Mouse (Mus musculus) CD4-positive, CD25-positive, alpha-beta regulatory T cell, adult 4 months (primary cell): ENCODE data around the gene Ess2. TPM values are rescaled to one million over a fixed set of nuclear protein-coding genes. Genes with fewer than 3 reads are reported as not detected.

Experiments used
- ATAC-seq: one replicate; pipeline ENCODE4 v1.8.0; 2017
- polyA plus RNA-seq, 2 experiments: library from polyadenylated mRNA; unstranded; fragments of 100-300 nt; shearing (Covaris generic); gene quantifications; one replicate each; pipeline ENCODE4 v1.2.1; 2017

Gene Ess2
- polyA plus RNA-seq, 2 experiments from 2014 or later: 32.7 to 53.9 TPM

DNA sequence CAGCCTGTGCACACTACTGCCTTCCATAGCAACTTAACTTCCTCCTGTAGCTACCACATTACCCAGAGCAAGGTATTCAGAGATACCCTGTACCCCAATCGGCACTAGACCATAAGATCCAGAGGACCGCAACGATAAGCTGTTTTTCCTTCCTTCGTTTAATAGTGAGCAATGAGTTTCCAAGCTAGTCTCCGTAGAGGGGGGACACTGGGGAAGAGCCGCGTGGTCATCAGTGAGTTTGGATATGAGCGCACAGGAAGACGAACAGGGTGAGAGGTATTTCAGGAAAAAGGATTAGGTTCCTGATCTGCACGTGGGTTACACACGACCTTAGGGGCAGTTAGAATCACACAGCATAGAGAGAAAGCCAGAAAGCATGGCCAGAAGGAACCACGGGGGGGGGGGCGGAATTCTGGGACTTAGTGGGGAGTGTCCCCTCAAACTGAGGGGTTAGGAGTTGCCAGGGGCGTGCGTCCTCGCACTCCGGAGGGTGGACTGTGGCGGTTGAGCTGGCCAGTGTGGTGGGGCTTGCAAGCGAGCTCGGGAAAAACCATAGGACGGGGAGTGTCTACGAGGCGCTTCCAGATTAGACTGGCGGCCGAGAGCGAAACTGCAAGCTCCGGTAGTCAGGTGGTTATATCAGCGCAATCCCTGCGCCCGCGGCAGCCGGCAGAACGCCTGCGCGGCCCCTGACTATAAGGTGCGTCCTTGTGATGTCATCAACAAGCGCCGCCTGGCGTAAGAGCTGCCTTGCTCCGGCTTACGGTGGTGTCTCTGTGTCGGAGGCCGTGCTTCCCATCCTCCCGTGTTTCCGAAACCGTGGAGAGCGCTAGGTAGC, 10.4 kb upstream of the Ess2 start:
- ATAC-seq: peak; percentile 98

- ATAC-seq: no peak
Observed at GRCm38 (mm10) chr16:17920586-17920985, 9.4 kb upstream of the Ess2 start.

- ATAC-seq: no peak
Observed at GRCm38 (mm10) chr16:17914307-17915249, 3.4 kb upstream of the Ess2 start, which contains the start of gene Gsc2. Gene Gsc2, minus strand, starts transcription at chr16:17915059.

DNA sequence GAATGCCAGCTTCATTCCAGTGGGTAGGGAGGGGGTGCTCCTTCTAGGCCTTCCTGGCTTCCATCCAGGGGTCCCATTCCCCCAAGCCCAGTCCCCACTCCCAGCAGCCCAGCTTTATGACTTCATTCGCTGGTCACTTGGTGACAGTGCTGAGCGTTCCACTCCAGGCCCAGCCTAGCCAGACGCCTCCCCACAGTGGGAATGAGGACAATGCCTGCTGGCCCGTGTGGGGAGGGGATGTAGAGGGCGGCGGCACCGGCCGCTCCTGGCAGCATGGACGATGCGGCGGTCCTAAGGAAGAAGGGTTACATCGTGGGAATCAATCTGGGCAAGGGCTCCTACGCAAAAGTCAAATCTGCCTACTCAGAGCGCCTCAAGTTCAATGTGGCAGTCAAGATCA, 12.7 kb downstream of the Ess2 start, which contains the start of the genes Dgcr2 and Tssk2:
Dgcr2 (minus strand) TSS at position 101 of the 400 bp plus-strand sequence.
Tssk2 (plus strand) TSS at position 176 of the 400 bp plus-strand sequence.
- ATAC-seq: no peak

DNA sequence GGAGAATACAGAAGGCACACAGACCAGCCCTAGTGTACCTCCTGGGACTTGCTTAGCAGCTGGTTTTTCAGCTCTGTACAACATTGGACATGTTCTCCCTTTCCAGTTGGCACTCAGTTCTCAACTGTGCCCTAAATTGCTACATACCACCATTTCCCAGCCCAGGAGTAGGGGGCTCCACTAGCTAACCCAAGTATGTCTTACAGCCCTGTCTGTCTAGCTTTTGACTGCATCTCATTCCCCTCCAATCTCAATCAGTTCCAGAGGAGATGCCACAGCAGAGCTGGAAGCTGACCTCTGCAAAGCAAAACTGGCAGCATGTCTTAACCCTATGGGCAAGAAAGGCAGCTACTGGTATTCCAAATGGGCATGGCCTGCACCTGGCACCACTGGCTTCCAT, 15.1 kb downstream of the Ess2 start:
- ATAC-seq: no peak

GRCm38 (mm10) chr16:17893923-17894322, 17.2 kb downstream of the Ess2 start, which contains the start of gene Tssk1:
Gene Tssk1, plus strand, starts transcription at chr16:17894223.
- no peak for ATAC-seq

DNA sequence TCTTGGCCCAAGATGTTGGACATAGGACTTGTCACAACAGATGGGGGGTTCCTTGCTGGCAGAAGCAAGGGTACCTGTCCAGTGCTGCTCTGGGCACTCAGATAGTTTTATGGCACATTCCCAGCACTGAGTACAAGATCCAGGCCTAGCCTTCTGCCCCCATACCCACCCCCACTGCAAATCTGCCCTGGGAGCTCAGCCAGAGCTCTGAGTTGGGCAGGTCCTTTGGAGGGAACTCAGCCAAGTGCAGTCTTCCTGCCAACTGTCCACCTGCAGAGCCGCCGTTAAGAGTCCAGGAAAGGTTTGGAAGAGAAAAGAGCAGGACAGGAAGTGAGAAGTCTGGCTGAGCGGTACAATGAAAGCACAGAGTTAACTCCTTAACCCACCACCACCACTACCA, 18.5 kb downstream of the Ess2 start:
- no peak for ATAC-seq

- ATAC-seq: peak; percentile 94
Observed at GRCm38 (mm10) chr16:17891567-17891959, 19.6 kb downstream of the Ess2 start, which contains the start of gene Gm20518. Gene Gm20518, minus strand, starts transcription at chr16:17891671.

DNA sequence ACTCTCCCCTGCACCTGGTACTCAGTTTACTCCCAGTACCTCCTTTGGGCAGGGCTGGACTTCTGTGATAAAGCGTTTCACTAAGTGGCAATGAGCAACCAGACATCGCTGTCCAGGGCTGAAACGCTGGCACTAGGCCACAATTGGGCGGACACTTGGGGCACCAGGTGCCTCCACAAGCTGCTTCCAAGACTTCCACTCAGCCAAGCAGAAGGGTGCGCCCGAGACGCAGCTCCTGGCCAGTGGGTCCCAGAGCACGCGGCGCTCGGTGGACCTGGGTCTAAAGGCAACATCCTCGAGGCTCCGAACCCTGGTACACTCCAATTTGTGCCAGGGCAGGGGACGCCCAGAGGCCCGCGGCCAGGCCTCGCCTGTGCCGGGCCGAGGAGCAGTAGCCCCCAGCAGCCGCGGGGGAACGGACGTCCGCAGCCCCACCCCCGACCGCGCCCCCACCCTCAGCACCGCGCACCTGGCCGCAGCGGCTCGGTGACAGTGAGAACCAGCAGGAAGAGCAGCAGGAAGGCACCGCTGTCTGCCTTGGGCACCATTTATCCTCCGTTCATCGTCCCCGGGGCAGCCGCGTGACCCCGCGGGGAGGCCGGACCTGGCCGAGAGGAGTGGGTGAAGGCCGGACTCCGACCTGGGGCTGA, 20.1 kb downstream of the Ess2 start:
- peak; percentile 62 for ATAC-seq

- ATAC-seq: no peak
Observed at GRCm38 (mm10) chr16:17890342-17890727, 20.8 kb downstream of the Ess2 start.

DNA sequence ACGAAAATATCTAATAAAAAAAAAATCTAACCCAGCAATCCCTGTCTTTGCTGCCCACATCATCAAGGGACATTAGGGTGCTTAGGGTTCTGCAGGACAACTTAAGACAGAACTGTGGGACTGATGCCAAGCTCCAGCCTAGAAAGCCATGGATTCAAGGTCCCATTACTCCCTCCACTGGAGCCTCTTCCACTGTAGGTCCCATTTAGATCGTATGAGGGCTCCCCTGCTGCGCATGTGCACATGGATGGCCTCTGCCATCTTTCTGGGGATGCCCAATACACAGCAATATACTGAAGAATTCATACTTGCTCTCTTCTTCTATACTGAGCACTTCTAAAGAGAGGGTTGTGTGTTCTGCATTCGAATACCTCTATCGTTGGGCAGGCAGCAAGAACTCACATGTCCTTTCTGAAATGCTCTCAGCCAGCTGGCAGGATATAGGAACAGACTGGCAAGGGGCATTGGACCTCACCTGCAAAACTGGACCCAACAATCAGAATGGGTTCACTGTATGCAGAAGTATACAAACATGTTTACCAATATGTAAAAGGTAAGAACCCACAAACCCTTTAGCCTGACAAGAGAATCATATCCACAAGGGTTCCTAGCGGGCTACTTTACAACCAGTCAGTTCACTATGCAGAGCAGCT, 21.3 kb downstream of the Ess2 start:
- no peak for ATAC-seq

DNA sequence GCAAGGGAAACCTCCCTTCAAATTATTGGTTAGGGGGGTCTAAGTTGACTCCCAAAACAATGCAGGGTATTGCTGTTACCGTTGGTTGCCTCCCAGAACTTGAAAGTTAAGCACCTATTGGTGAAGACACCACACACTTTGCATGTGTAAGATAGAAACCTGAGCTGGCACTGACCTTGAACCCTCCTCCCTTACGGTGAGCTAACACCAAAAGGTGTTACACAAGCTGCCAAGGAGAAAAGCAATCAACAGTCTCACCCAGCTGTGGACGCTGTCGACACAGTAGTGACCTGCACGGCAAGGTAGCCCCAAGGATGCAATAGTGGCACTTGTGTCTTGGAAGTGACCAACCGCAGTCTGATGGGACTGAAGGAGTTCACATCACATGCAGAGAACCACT, 27.0 kb downstream of the Ess2 start:
- ATAC-seq: no peak

- no peak for ATAC-seq
Observed at GRCm38 (mm10) chr16:17882196-17882595, 29.0 kb downstream of the Ess2 start.

DNA sequence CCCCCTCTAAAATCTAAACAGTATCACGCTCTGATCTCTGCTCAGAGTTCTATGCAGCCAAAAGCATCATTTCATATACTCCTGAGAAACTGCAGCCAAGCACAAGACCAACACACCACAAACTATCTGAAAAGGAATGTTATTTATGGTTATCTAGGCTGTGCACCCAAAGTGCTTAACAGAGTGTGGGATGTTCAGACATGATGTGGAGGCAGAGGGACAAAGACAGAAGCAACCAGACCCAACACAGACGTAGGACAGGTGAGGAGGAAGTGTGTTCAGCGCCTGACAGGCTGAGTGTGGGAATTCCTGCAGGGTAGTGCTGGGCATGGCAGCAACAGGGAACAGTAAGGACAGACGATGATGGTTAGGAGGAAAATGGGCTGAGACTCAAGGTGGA, 31.6 kb downstream of the Ess2 start:
- no peak for ATAC-seq

DNA sequence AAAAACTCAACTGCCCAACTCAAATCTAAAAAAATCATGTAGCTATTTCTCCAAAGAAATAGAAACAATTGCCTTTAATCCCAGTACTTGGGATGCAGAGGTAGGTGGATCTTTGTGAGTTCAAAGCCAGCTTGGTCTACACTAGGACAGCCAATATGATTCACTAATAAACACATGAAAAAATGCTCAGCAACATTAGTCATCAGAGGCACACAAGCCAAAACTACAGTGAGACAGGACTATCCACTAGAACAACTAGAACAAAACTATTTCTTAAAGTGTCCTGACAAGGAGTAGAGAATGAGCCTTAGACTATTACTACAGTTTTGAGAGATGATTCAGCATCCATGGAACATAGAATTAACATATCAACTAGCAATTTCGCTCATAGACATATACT, 35.1 kb downstream of the Ess2 start:
- ATAC-seq: no peak

GRCm38 (mm10) chr16:17875174-17875573, 36.0 kb downstream of the Ess2 start:
- ATAC-seq: no peak

- no peak for ATAC-seq
Observed at GRCm38 (mm10) chr16:17872995-17873394, 38.2 kb downstream of the Ess2 start.

GRCm38 (mm10) chr16:17871248-17871647, 39.9 kb downstream of the Ess2 start:
- ATAC-seq: no peak

- no peak for ATAC-seq
Observed at GRCm38 (mm10) chr16:17865770-17866169, 45.4 kb downstream of the Ess2 start.

DNA sequence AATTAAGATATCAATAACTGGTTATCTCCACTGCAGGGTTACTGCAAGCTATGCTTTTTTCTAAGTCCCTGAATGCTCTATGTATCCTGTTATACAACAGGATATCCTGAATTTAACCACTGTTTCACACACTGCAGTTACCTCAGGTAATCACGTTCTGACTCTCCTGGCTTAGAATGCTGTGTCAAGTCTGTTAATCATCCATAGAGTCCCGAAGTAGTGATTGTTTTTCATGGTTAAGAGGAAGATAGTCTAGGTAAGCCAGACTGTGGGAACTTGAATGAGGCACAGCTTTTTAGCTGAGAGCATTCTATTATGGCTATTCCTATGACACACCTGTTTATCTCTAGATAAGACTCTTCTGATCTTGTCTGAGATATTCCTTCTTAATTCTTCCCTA, 45.9 kb downstream of the Ess2 start:
- ATAC-seq: no peak

GRCm38 (mm10) chr16:17858592-17858991, 52.6 kb downstream of the Ess2 start:
- ATAC-seq: peak; percentile 54

GRCm38 (mm10) chr16:17857157-17857556, 54.0 kb downstream of the Ess2 start:
- ATAC-seq: no peak
